10 mouse cellular contexts compared by ENCODE assay signal in genomic region chr9:21213617-21214190, GRCm38 (mm10). TPM values are rescaled to one million over a fixed set of nuclear protein-coding genes. Genes with fewer than 3 reads are reported as not detected.
A peak's percentile ranks its signal among the peaks of the same experiment; 100 is the strongest.
DNase-seq lines count a peak whose midpoint lies in the region; ATAC-seq lines count a peak whose summit lies in the region.
"Had no signal": no experiment of that assay in that cellular context is flagged by ENCODE, and none has a peak within 500 bp of the region (broad histone marks: within the 10 kb centered on the region; RNA-seq: fewer than 3 reads in every experiment).

No protein-coding gene starts in this region.

- ATAC-seq in frontal cortex, adult (ENCODE audit: low TSS enrichment) = peak; percentile 68; the same call in 1 of the 2 replicates
- ATAC-seq in neural tube, embryonic 11.5 days (ENCODE audit: insufficient read depth, low FRiP score, low TSS enrichment) = no peak

- no peak overlapping the region for H3K4me3 ChIP-seq in neural tube, embryonic 11.5 days (ENCODE audit: low read depth, low read length)
- H3K4me3 ChIP-seq: midbrain, embryonic 12.5 days had no signal

- H3K27ac ChIP-seq in neural tube, embryonic 11.5 days (ENCODE audit: low read depth, low read length) = no peak overlapping the region
- H3K27ac ChIP-seq: midbrain, embryonic 12.5 days had no signal

- no peak for DNase-seq in frontal cortex, postnatal 10 days (ENCODE audit: low spot score in 2 of 2)
- DNase-seq in neural tube, embryonic 11.5 days (ENCODE audit: low spot score) = peak; percentile 62
- no peak for DNase-seq in neural tube, embryonic 10.5 days (ENCODE audit: extremely low spot score, low spot score)
- DNase-seq in embryo, embryonic 10.5 days (ENCODE audit: low spot score) = peak; percentile 70
- DNase-seq in retina, embryonic 14.5 days (ENCODE audit: low spot score) = peak; percentile 64
- no peak for DNase-seq in adrenal gland, adult 8-10 months
- DNase-seq in heart, adult 18-20 months = no peak
- DNase-seq: thymus, postnatal 14 days had no signal

- H3K9me3 ChIP-seq in neural tube, embryonic 11.5 days (ENCODE audit: control insufficient read depth, low read length) = no peaks in the 10 kb centered on the region
- H3K9me3 ChIP-seq: midbrain, embryonic 12.5 days had no signal

- H3K9ac ChIP-seq in neural tube, embryonic 11.5 days (ENCODE audit: low read length) = no peak overlapping the region
- H3K9ac ChIP-seq: midbrain, embryonic 12.5 days had no signal

- H3K27me3 ChIP-seq in neural tube, embryonic 11.5 days (ENCODE audit: control insufficient read depth, insufficient read depth, low read length) = no peaks in the 10 kb centered on the region
- H3K27me3 ChIP-seq: midbrain, embryonic 12.5 days had no signal

- H3K4me1 ChIP-seq in neural tube, embryonic 11.5 days (ENCODE audit: control insufficient read depth, insufficient read depth, low read length) = no peaks in the 10 kb centered on the region

- 41% methylated on average over 7 of the region's 7 CpGs for WGBS in neural tube, embryonic 11.5 days

- H3K36me3 ChIP-seq in neural tube, embryonic 11.5 days (ENCODE audit: control insufficient read depth, insufficient read depth, low read length) = no peaks in the 10 kb centered on the region
- H3K36me3 ChIP-seq: midbrain, embryonic 12.5 days had no signal

- H3K4me2 ChIP-seq in neural tube, embryonic 11.5 days (ENCODE audit: low read depth) = no peak overlapping the region
- H3K4me2 ChIP-seq: midbrain, embryonic 12.5 days had no signal

RNA-seq across cellular contexts. Expression of gene Keap1, which starts 25.5 kb away (rescaled TPM):
- polyA plus RNA-seq in neural tube, embryonic 11.5 days (2014; fragmentation: Nextera tagmentation; extraction: Ambion mirVana) = 32.3 and 34.1 TPM in 2 replicates
- 10 to 100 TPM; 50.7 to 62.6 (median 57.4) TPM for total RNA-seq in adrenal gland, adult 8-10 months (2022)
- total RNA-seq in heart, adult 18-20 months (2021) = 10 to 100 TPM; 43.1 to 44.5 TPM

RNA-seq across cellular contexts. Expression of gene S1pr5, which starts 34.5 kb away (rescaled TPM):
- polyA plus RNA-seq in neural tube, embryonic 11.5 days (2014; fragmentation: Nextera tagmentation; extraction: Ambion mirVana) = 0.73 and 1.7 TPM in 2 replicates
- total RNA-seq in adrenal gland, adult 8-10 months (2022) = under 1 TPM; 0.27 to 0.75 (median 0.46) TPM
- 1 to 10 TPM in 1 of 2 experiments, under 1 TPM in 1; 0.89 to 1.5 TPM for total RNA-seq in heart, adult 18-20 months (2021)

RNA-seq across cellular contexts. Expression of gene Pde4a, which starts 48.2 kb away (rescaled TPM):
- polyA plus RNA-seq in neural tube, embryonic 11.5 days (2014; fragmentation: Nextera tagmentation; extraction: Ambion mirVana) = 5.4 and 7.5 TPM in 2 replicates
- 10 to 100 TPM in 2 of 4 experiments, 1 to 10 TPM in 2; 5.7 to 13.4 (median 9.8) TPM for total RNA-seq in adrenal gland, adult 8-10 months (2022)
- 10 to 100 TPM; 52.5 to 59.1 TPM for total RNA-seq in heart, adult 18-20 months (2021)

RNA-seq across cellular contexts. Expression of gene Atg4d, which starts 51.4 kb away (rescaled TPM):
- polyA plus RNA-seq in neural tube, embryonic 11.5 days (2014; fragmentation: Nextera tagmentation; extraction: Ambion mirVana) = 47.2 and 55.1 TPM in 2 replicates
- 10 to 100 TPM; 38.7 to 47.3 (median 40.8) TPM for total RNA-seq in adrenal gland, adult 8-10 months (2022)
- 100 to 1,000 TPM in 1 of 2 experiments, 10 to 100 TPM in 1; 82.0 to 101 TPM for total RNA-seq in heart, adult 18-20 months (2021)

Comparison
In these comparisons a context has a peak if more than half of its experiments do, and no peak if none do; other contexts are left out.
1. DNase-seq: peak in neural tube, embryonic 11.5 days (single experiment), embryo, embryonic 10.5 days (single experiment) and retina, embryonic 14.5 days (single experiment); none in frontal cortex, postnatal 10 days (0 of 2), neural tube, embryonic 10.5 days (single experiment), adrenal gland, adult 8-10 months (single experiment) and heart, adult 18-20 months (0 of 2).